Mouse (Mus musculus): ENCODE results near the gene Gstm2. TPM values are rescaled to one million over a fixed set of nuclear protein-coding genes. Genes with fewer than 3 reads are reported as not detected.
"Not testable (repeated sequence)": the region's sequence is repeated elsewhere in the genome, so short reads cannot be mapped to it uniquely, and the experiment has no call there.

Gstm2 gene
- polyA plus RNA-seq, 1 experiment from 2014 or later: 64.7 TPM

- 74% methylated on average over 11 of the region's 11 CpGs for WGBS
These were observed 34.2 kb upstream of the Gstm2 start for GRCm38 (mm10) chr3:108020351-108021022.

GRCm38 (mm10) chr3:108019226-108019625, 33.0 kb upstream of the Gstm2 start:
- H3K27ac ChIP-seq (replicated peaks; ENCODE audit: low read depth, low read length); H3K4me3 ChIP-seq (ENCODE audit: low read depth, low read length); H3K4me1 ChIP-seq (ENCODE audit: control insufficient read depth, insufficient read depth, low read length); H3K36me3 ChIP-seq (ENCODE audit: control insufficient read depth, insufficient read depth, low read length); H3K9ac ChIP-seq (ENCODE audit: low read depth, low read length); H3K9me3 ChIP-seq (ENCODE audit: control insufficient read depth, low read length); DNase-seq (ENCODE audit: low spot score); ATAC-seq (ENCODE audit: low read depth); H3K4me2 ChIP-seq (ENCODE audit: low read depth, low read length); H3K27me3 ChIP-seq (replicated peaks; ENCODE audit: control insufficient read depth, insufficient read depth, low read length): not testable (repeated sequence)
- WGBS: 74% methylated on average over 3 of the region's 3 CpGs

More at GRCm38 (mm10) chr3:108020351-108021022, 34.2 kb upstream of the Gstm2 start:
- not testable (repeated sequence) for H3K4me3 ChIP-seq (ENCODE audit: low read depth, low read length); H3K4me2 ChIP-seq (ENCODE audit: low read depth, low read length); DNase-seq (ENCODE audit: low spot score); H3K4me1 ChIP-seq (ENCODE audit: control insufficient read depth, insufficient read depth, low read length); H3K27me3 ChIP-seq (replicated peaks; ENCODE audit: control insufficient read depth, insufficient read depth, low read length); H3K36me3 ChIP-seq (ENCODE audit: control insufficient read depth, insufficient read depth, low read length); H3K9me3 ChIP-seq (ENCODE audit: control insufficient read depth, low read length); ATAC-seq (ENCODE audit: low read depth); H3K9ac ChIP-seq (ENCODE audit: low read depth, low read length); H3K27ac ChIP-seq (replicated peaks; ENCODE audit: low read depth, low read length)

- peak overlapping the region; percentile 57 for H3K9ac ChIP-seq (ENCODE audit: low read depth, low read length)
These were observed 32.1 kb upstream of the Gstm2 start for GRCm38 (mm10) chr3:108018190-108018820.

GRCm38 (mm10) chr3:108017473-108018189, 31.4 kb upstream of the Gstm2 start, which contains the start of gene Gstm1:
Gene Gstm1 (minus strand): TSS chr3:108017973.
- H3K9me3 ChIP-seq (ENCODE audit: control insufficient read depth, low read length): no peaks in the 10 kb centered on the region
- WGBS: 0% methylated on average over 29 of the region's 31 CpGs
- peak within 1 kb of the TSS; percentile 75 for H3K4me2 ChIP-seq (ENCODE audit: low read depth, low read length)
- H3K36me3 ChIP-seq (ENCODE audit: control insufficient read depth, insufficient read depth, low read length): no peaks in the 10 kb centered on the region
- ATAC-seq (ENCODE audit: low read depth) (peak; percentile 99), DNase-seq (ENCODE audit: low spot score) (peak; percentile 99)
- no peaks in the 10 kb centered on the region for H3K27me3 ChIP-seq (replicated peaks; ENCODE audit: control insufficient read depth, insufficient read depth, low read length)
- peak within 1 kb of the TSS; percentile 93 for H3K27ac ChIP-seq (replicated peaks; ENCODE audit: low read depth, low read length)
- H3K4me1 ChIP-seq (ENCODE audit: control insufficient read depth, insufficient read depth, low read length): peaks cover 8% of the 10 kb centered on the region
- H3K9ac ChIP-seq (ENCODE audit: low read depth, low read length): peak within 1 kb of the TSS; percentile 59
- peak within 1 kb of the TSS; percentile 42 for H3K4me3 ChIP-seq (ENCODE audit: low read depth, low read length)

More at GRCm38 (mm10) chr3:108018190-108018820, 32.1 kb upstream of the Gstm2 start:
- no peaks in the 10 kb centered on the region for H3K36me3 ChIP-seq (ENCODE audit: control insufficient read depth, insufficient read depth, low read length)
- H3K27me3 ChIP-seq (replicated peaks; ENCODE audit: control insufficient read depth, insufficient read depth, low read length): no peaks in the 10 kb centered on the region
- H3K4me3 ChIP-seq (ENCODE audit: low read depth, low read length): peak overlapping the region; percentile 42
- peak; percentile 39 for DNase-seq (ENCODE audit: low spot score)
- peak overlapping the region; percentile 75 for H3K4me2 ChIP-seq (ENCODE audit: low read depth, low read length)
- H3K9me3 ChIP-seq (ENCODE audit: control insufficient read depth, low read length): no peaks in the 10 kb centered on the region
- ATAC-seq (ENCODE audit: low read depth): no peak
- WGBS: 22% methylated on average over 14 of the region's 14 CpGs
- H3K27ac ChIP-seq (replicated peaks; ENCODE audit: low read depth, low read length): peak overlapping the region; percentile 93
- H3K4me1 ChIP-seq (ENCODE audit: control insufficient read depth, insufficient read depth, low read length): peaks cover 8% of the 10 kb centered on the region

GRCm38 (mm10) chr3:108016468-108016867, 30.2 kb upstream of the Gstm2 start:
- not testable (repeated sequence) for H3K27me3 ChIP-seq (replicated peaks; ENCODE audit: control insufficient read depth, insufficient read depth, low read length); H3K4me1 ChIP-seq (ENCODE audit: control insufficient read depth, insufficient read depth, low read length); H3K27ac ChIP-seq (replicated peaks; ENCODE audit: low read depth, low read length); H3K36me3 ChIP-seq (ENCODE audit: control insufficient read depth, insufficient read depth, low read length); DNase-seq (ENCODE audit: low spot score); H3K9me3 ChIP-seq (ENCODE audit: control insufficient read depth, low read length); ATAC-seq (ENCODE audit: low read depth); H3K9ac ChIP-seq (ENCODE audit: low read depth, low read length); H3K4me3 ChIP-seq (ENCODE audit: low read depth, low read length)
- H3K4me2 ChIP-seq (ENCODE audit: low read depth, low read length): 0 out of 2 replicates have a peak overlapping the region, but pooled peaks have one; percentile 75
- 93% methylated on average over 5 of the region's 5 CpGs for WGBS

GRCm38 (mm10) chr3:108014974-108015346, 28.7 kb upstream of the Gstm2 start:
- Histone ChIP-seq H3K4me1 (ENCODE audit: control insufficient read depth, insufficient read depth, low read length) (peaks cover 8% of the 10 kb centered on the region), H3K4me2 (ENCODE audit: low read depth, low read length) (no peak overlapping the region), H3K4me3 (ENCODE audit: low read depth, low read length) (no peak overlapping the region), H3K27me3 (replicated peaks; ENCODE audit: control insufficient read depth, insufficient read depth, low read length) (no peaks in the 10 kb centered on the region), H3K27ac (replicated peaks; ENCODE audit: low read depth, low read length) (no peak overlapping the region), H3K9ac (ENCODE audit: low read depth, low read length) (no peak overlapping the region), H3K9me3 (ENCODE audit: control insufficient read depth, low read length) (no peaks in the 10 kb centered on the region), H3K36me3 (ENCODE audit: control insufficient read depth, insufficient read depth, low read length) (no peaks in the 10 kb centered on the region)
- 91% methylated on average over 2 of the region's 2 CpGs for WGBS
- no peak for ATAC-seq (ENCODE audit: low read depth)
- DNase-seq (ENCODE audit: low spot score): no peak

GRCm38 (mm10) chr3:108014098-108014973, 28.1 kb upstream of the Gstm2 start:
- Histone ChIP-seq H3K36me3 (ENCODE audit: control insufficient read depth, insufficient read depth, low read length) (no peaks in the 10 kb centered on the region), H3K9me3 (ENCODE audit: control insufficient read depth, low read length) (no peaks in the 10 kb centered on the region), H3K27ac (replicated peaks; ENCODE audit: low read depth, low read length) (no peak overlapping the region), H3K4me3 (ENCODE audit: low read depth, low read length) (no peak overlapping the region), H3K9ac (ENCODE audit: low read depth, low read length) (no peak overlapping the region), H3K4me1 (ENCODE audit: control insufficient read depth, insufficient read depth, low read length) (peaks cover 8% of the 10 kb centered on the region), H3K4me2 (ENCODE audit: low read depth, low read length) (no peak overlapping the region), H3K27me3 (replicated peaks; ENCODE audit: control insufficient read depth, insufficient read depth, low read length) (no peaks in the 10 kb centered on the region)
- DNase-seq (ENCODE audit: low spot score) (no peak), ATAC-seq (ENCODE audit: low read depth) (no peak)
- WGBS: 70% methylated on average over 8 of the region's 8 CpGs

- no peaks in the 10 kb centered on the region for H3K27me3 ChIP-seq (replicated peaks; ENCODE audit: control insufficient read depth, insufficient read depth, low read length)
- H3K9me3 ChIP-seq (ENCODE audit: control insufficient read depth, low read length): no peaks in the 10 kb centered on the region
- H3K4me2 ChIP-seq (ENCODE audit: low read depth, low read length): no peak overlapping the region
- DNase-seq (ENCODE audit: low spot score) (peak; percentile 45), ATAC-seq (ENCODE audit: low read depth) (no peak)
- H3K36me3 ChIP-seq (ENCODE audit: control insufficient read depth, insufficient read depth, low read length): no peaks in the 10 kb centered on the region
- H3K9ac ChIP-seq (ENCODE audit: low read depth, low read length): no peak overlapping the region
- WGBS: 82% methylated on average over 4 of the region's 4 CpGs
- H3K27ac ChIP-seq (replicated peaks; ENCODE audit: low read depth, low read length): no peak overlapping the region
- H3K4me3 ChIP-seq (ENCODE audit: low read depth, low read length): no peak overlapping the region
- H3K4me1 ChIP-seq (ENCODE audit: control insufficient read depth, insufficient read depth, low read length): peaks cover 3% of the 10 kb centered on the region
These were observed 27.1 kb upstream of the Gstm2 start for GRCm38 (mm10) chr3:108013331-108013871.
